Mouse (Mus musculus) bone marrow, adult 2 months (tissue): Measurements from ENCODE around the gene Ugt1a5. TPM values are rescaled to one million over a fixed set of nuclear protein-coding genes. Genes with fewer than 3 reads are reported as not detected.

Experiments
- H3K27ac ChIP-seq: fragments of 200-500 bp; 2 replicates; pipeline ENCODE4 v1.5.1; 2012; ENCODE audit warnings: low read depth, mild to moderate bottlenecking, control low read depth, inconsistent platforms, low read length; ENCODE audit not compliant: control insufficient read depth, poor library complexity, insufficient read depth
- H3K4me1 ChIP-seq: fragments of 200-500 bp; 2 replicates; pipeline ENCODE4 v1.6.1; 2011; ENCODE audit warnings: low read length; ENCODE audit not compliant: control insufficient read depth, insufficient read depth
- H3K4me3 ChIP-seq: fragments of 200-500 bp; replicated peaks from 2 replicates; pipeline ENCODE3; 2011; ENCODE audit warnings: mild to moderate bottlenecking, low read depth, low read length, control low read depth; ENCODE audit not compliant: control insufficient read depth
- CTCF ChIP-seq: fragments of 200-500 bp; IDR thresholded peaks from 2 replicates; pipeline ENCODE4 v1.5.1; 2011; ENCODE audit warnings: low read length, control low read depth; ENCODE audit not compliant: control insufficient read depth, insufficient read depth
- POLR2A ChIP-seq: fragments of 200-500 bp; IDR thresholded peaks from 2 replicates; pipeline ENCODE4 v1.6.1; 2011; ENCODE audit warnings: low read depth, mild to moderate bottlenecking, control low read depth, low read length, borderline replicate concordance; ENCODE audit not compliant: control insufficient read depth
- WGBS: fragments of 180-500 bp; shearing (Covaris S2); methylation state at CpG from one replicate; pipeline ENCODE4 v1.1.7; 2018; 5-methylcytosine and 5-hydroxymethylcytosine counted together
- polyA plus RNA-seq: library from polyadenylated mRNA; stranded (reverse); fragments of >200 nt; gene quantifications from 2 replicates; pipeline ENCODE4 v1.2.4, GENCODE M21; 2011; ENCODE audit warnings: low replicate concordance; ENCODE audit not compliant: missing spikeins, insufficient read depth, insufficient read length

Ugt1a5 gene
- polyA plus RNA-seq, 1 experiment: 4.0 TPM

GRCm38 (mm10) chr1:88257681-88258080, 91.9 kb downstream of the Ugt1a5 start:
- Histone ChIP-seq H3K4me3 (no peak overlapping the region), H3K4me1 (peaks cover 19% of the 10 kb centered on the region), H3K27ac (no peak overlapping the region)
- WGBS: 74% methylated on average over 6 of the region's 6 CpGs
- no peak for TF ChIP-seq POLR2A
- TF ChIP-seq CTCF: no peak

- no peak for TF ChIP-seq POLR2A
- no peak for TF ChIP-seq CTCF
- WGBS: 63% methylated on average over 6 of the region's 6 CpGs
- H3K27ac ChIP-seq: no peak overlapping the region
- no peak overlapping the region for H3K4me3 ChIP-seq
- peaks cover 19% of the 10 kb centered on the region for H3K4me1 ChIP-seq
Observed at GRCm38 (mm10) chr1:88258361-88258760, 92.5 kb downstream of the Ugt1a5 start.

GRCm38 (mm10) chr1:88258881-88259642, 93.2 kb downstream of the Ugt1a5 start:
- Histone ChIP-seq H3K4me1 (peaks cover 21% of the 10 kb centered on the region), H3K27ac (peak overlapping the region; percentile 64), H3K4me3 (no peak overlapping the region)
- 40% methylated on average over 8 of the region's 8 CpGs for WGBS
- TF ChIP-seq POLR2A (no peak), CTCF (no peak)

- H3K4me3 ChIP-seq: no peak overlapping the region
- WGBS: 76% methylated on average over 4 of the region's 4 CpGs
- TF ChIP-seq POLR2A (no peak), CTCF (no peak)
- peaks cover 21% of the 10 kb centered on the region for H3K4me1 ChIP-seq
- H3K27ac ChIP-seq: peak overlapping the region; percentile 64
Observed at GRCm38 (mm10) chr1:88259643-88260024, 93.8 kb downstream of the Ugt1a5 start.

GRCm38 (mm10) chr1:88260114-88260513, 94.3 kb downstream of the Ugt1a5 start:
- WGBS: 53% methylated on average over 6 of the region's 6 CpGs
- TF ChIP-seq POLR2A (no peak), CTCF (no peak)

GRCm38 (mm10) chr1:88260604-88261377, 95.0 kb downstream of the Ugt1a5 start:
- peak overlapping the region; percentile 64 for H3K27ac ChIP-seq
- no peak overlapping the region for H3K4me3 ChIP-seq
- TF ChIP-seq POLR2A: no peak
- TF ChIP-seq CTCF: no peak
- H3K4me1 ChIP-seq: peaks cover 21% of the 10 kb centered on the region
- 55% methylated on average over 10 of the region's 10 CpGs for WGBS

More at GRCm38 (mm10) chr1:88260114-88260513, 94.3 kb downstream of the Ugt1a5 start:
- no peak overlapping the region for H3K4me3 ChIP-seq
- peak overlapping the region; percentile 64 for H3K27ac ChIP-seq
- peaks cover 21% of the 10 kb centered on the region for H3K4me1 ChIP-seq

GRCm38 (mm10) chr1:88261706-88262105, 95.9 kb downstream of the Ugt1a5 start:
- Histone ChIP-seq H3K27ac (peak overlapping the region; percentile 12), H3K4me1 (peaks cover 21% of the 10 kb centered on the region), H3K4me3 (no peak overlapping the region)
- TF ChIP-seq POLR2A: no peak
- TF ChIP-seq CTCF: no peak
- WGBS: 78% methylated on average over 7 of the region's 7 CpGs

- TF ChIP-seq CTCF (no peak), POLR2A (no peak)
- Histone ChIP-seq H3K4me1 (peaks cover 21% of the 10 kb centered on the region), H3K4me3 (no peak overlapping the region), H3K27ac (no peak overlapping the region; the same call in 1 of the 2 replicates)
- 40% methylated on average over 4 of the region's 4 CpGs for WGBS
Observed at GRCm38 (mm10) chr1:88262255-88262654, 96.4 kb downstream of the Ugt1a5 start.

- 67% methylated on average over 6 of the region's 6 CpGs for WGBS
- Histone ChIP-seq H3K27ac (no peak overlapping the region), H3K4me3 (no peak overlapping the region), H3K4me1 (peaks cover 21% of the 10 kb centered on the region)
- TF ChIP-seq POLR2A: no peak
- no peak for TF ChIP-seq CTCF
Observed at GRCm38 (mm10) chr1:88262961-88263360, 97.1 kb downstream of the Ugt1a5 start.
